Comparison of ENCODE assay signal across 9 mouse cellular contexts in genomic region chr13:32902481-32903015, GRCm38 (mm10). TPM values are rescaled to one million over a fixed set of nuclear protein-coding genes. Genes with fewer than 3 reads are reported as not detected.
DNase-seq lines count a peak whose midpoint lies in the region; ATAC-seq and TF ChIP-seq lines count a peak whose summit lies in the region.
"Had no signal": no experiment of that assay in that cellular context is flagged by ENCODE, and none has a peak within 500 bp of the region (broad histone marks: within the 10 kb centered on the region; RNA-seq: fewer than 3 reads in every experiment).

No protein-coding gene starts in this region.

- no peak overlapping the region for H3K27ac ChIP-seq in hindbrain, postnatal 0 days
- H3K27ac ChIP-seq: macrophage had no signal

- peak; percentile 69; the same call in 1 of the 2 replicates for ATAC-seq in hindbrain, postnatal 0 days

- no peak overlapping the region for H3K9ac ChIP-seq in hindbrain, postnatal 0 days (replicated peaks; ENCODE audit: low read length)

- no peaks in the 10 kb centered on the region for H3K27me3 ChIP-seq in hindbrain, postnatal 0 days (ENCODE audit: insufficient read depth, low read length)

- WGBS in hindbrain, postnatal 0 days: 23% methylated on average over 4 of the region's 4 CpGs

- no peak overlapping the region for H3K4me2 ChIP-seq in hindbrain, postnatal 0 days (ENCODE audit: low read depth, low read length)

- no peaks in the 10 kb centered on the region for H3K36me3 ChIP-seq in hindbrain, postnatal 0 days (ENCODE audit: insufficient read depth, low read length)

- no peaks in the 10 kb centered on the region for H3K9me3 ChIP-seq in hindbrain, postnatal 0 days (ENCODE audit: low read length)

- peak; percentile 78 for DNase-seq in R1 (ENCODE audit: low read depth, low spot score)
- peak; percentile 30 for DNase-seq in cerebellum, adult 8-10 months
- DNase-seq in frontal cortex, adult 2 months (ENCODE audit: extremely low spot score in 1 of 2, low spot score in 1 of 2): peak; percentile 39 to 78
- DNase-seq in hindbrain, postnatal 0 days (ENCODE audit: low spot score): peak; percentile 91
- DNase-seq in layer of hippocampus, postnatal 25 days (ENCODE audit: extremely low spot score in 1 of 2, low spot score in 1 of 2): peak; percentile 38 to 70
- peak; percentile 71 for DNase-seq in lung, postnatal 25 days (ENCODE audit: low spot score)
- peak; percentile 73 for DNase-seq in retina, postnatal 1 day
- DNase-seq in urinary bladder, postnatal 14 days (ENCODE audit: low spot score): peak; percentile 76

- H3K4me1 ChIP-seq in hindbrain, postnatal 0 days (ENCODE audit: insufficient read depth, low read length): no peaks in the 10 kb centered on the region

- H3K4me3 ChIP-seq in hindbrain, postnatal 0 days (ENCODE audit: low read length): no peak overlapping the region

- peak; percentile 88 for TF ChIP-seq CTCF in hindbrain, postnatal 0 days (IDR thresholded peaks at IDR 0.05; ENCODE audit: low read depth)

RNA-seq across cellular contexts. Expression of gene Serpinb1c, which starts 4.5 kb away (rescaled TPM):
- polyA plus RNA-seq in frontal cortex, adult 2 months (2012; rRNA removed): not detected in 2 replicates
- not detected in 2 replicates for total RNA-seq in hindbrain, postnatal 0 days (2014; rRNA removed)
- not detected in 2 replicates for polyA plus RNA-seq in hindbrain, postnatal 0 days (2015; fragmentation: Nextera tagmentation; extraction: Ambion mirVana)
- total RNA-seq in layer of hippocampus, postnatal 25 days (2021): not detected

RNA-seq across cellular contexts. Expression of gene Serpinb1a, which starts 51.6 kb away (rescaled TPM):
- 8.0 and 10.1 TPM in 2 replicates for polyA plus RNA-seq in frontal cortex, adult 2 months (2012; rRNA removed)
- total RNA-seq in hindbrain, postnatal 0 days (2014; rRNA removed): 0.18 and 0.94 TPM in 2 replicates
- 4.4 and 5.0 TPM in 2 replicates for polyA plus RNA-seq in hindbrain, postnatal 0 days (2015; fragmentation: Nextera tagmentation; extraction: Ambion mirVana)
- 1 to 10 TPM; 1.8 to 3.5 TPM for total RNA-seq in layer of hippocampus, postnatal 25 days (2021)

Comparison
In these comparisons a context has a peak if more than half of its experiments do, and no peak if none do; other contexts are left out.
1. DNase-seq: peak in every context shown above with its lines; median percentile 91 in hindbrain, postnatal 0 days; 78 in R1; 76 in urinary bladder, postnatal 14 days; 73 in retina, postnatal 1 day; 71 in lung, postnatal 25 days; 58 in frontal cortex, adult 2 months; 54 in layer of hippocampus, postnatal 25 days; 30 in cerebellum, adult 8-10 months.